Mouse (Mus musculus) CH12.LX (cell line): ENCODE results near the gene Npas3. TPM values are rescaled to one million over a fixed set of nuclear protein-coding genes. Genes with fewer than 3 reads are reported as not detected.
A peak's percentile ranks its signal among the peaks of the same experiment; 100 is the strongest.

Experiments
- DNase-seq: peaks from one replicate; pipeline ENCODE4 v3.0.0-alpha.2; 2013; ENCODE audit errors: extremely low read depth
- H3K27ac ChIP-seq: 2 replicates; pipeline ENCODE4 v1.5.1; 2012; ENCODE audit warnings: low read depth, mild to moderate bottlenecking, control low read depth, moderate library complexity; ENCODE audit not compliant: insufficient read depth
- H3K27me3 ChIP-seq: replicated peaks from 2 replicates; pipeline ENCODE3; 2012; ENCODE audit warnings: inconsistent platforms
- H3K36me3 ChIP-seq, 2 experiments: replicated peaks in 1 of 2; 2 replicates each; pipeline versions ENCODE3 to v1.6.1; 2012; ENCODE audit warnings: inconsistent platforms in 1 of 2, low read length in 1 of 2, mild to moderate bottlenecking in 1 of 2, mixed read lengths in 1 of 2, moderate library complexity in 1 of 2; ENCODE audit not compliant: control insufficient read depth in 1 of 2, insufficient read depth in 1 of 2
- H3K4me1 ChIP-seq, 2 experiments: 2 replicates each; pipeline ENCODE4 v1.6.1; 2012; ENCODE audit warnings: inconsistent platforms in 1 of 2, moderate library complexity in 1 of 2; ENCODE audit not compliant: insufficient read depth in 2 of 2, control insufficient read depth in 1 of 2
- H3K4me2 ChIP-seq: 2 replicates; pipeline ENCODE4 v1.6.1; 2012; ENCODE audit warnings: low read depth, mild to moderate bottlenecking, control low read depth; ENCODE audit not compliant: poor library complexity, insufficient read depth, severe bottlenecking
- H3K4me3 ChIP-seq, 3 experiments: fragments of 150-350 bp in 1 of 3; sonication (generic) in 1 of 3; replicated peaks in 1 of 3; 2 replicates each; pipeline versions ENCODE3 to v1.5.1; 2011 to 2012; ENCODE audit warnings: low read depth in 2 of 3, low read length in 2 of 3, mild to moderate bottlenecking in 2 of 3, moderate library complexity in 2 of 3, control low read depth in 1 of 3, improper control_type of control experiment in 1 of 3, inconsistent platforms in 1 of 3, mixed read lengths in 1 of 3; ENCODE audit not compliant: poor library complexity in 1 of 3
- H3K79me2 ChIP-seq: replicated peaks from 2 replicates; pipeline ENCODE4 v1.6.1; 2012; ENCODE audit warnings: mild to moderate bottlenecking, moderate library complexity; ENCODE audit not compliant: control insufficient read depth, poor library complexity, insufficient read depth, severe bottlenecking; ENCODE audit errors: extremely low read depth
- H3K9ac ChIP-seq: 2 replicates; pipeline ENCODE4 v1.6.1; 2012; ENCODE audit warnings: low read depth, mild to moderate bottlenecking, control low read depth, moderate library complexity; ENCODE audit not compliant: insufficient read depth
- H3K9me3 ChIP-seq: replicated peaks from 2 replicates; pipeline ENCODE3; 2012; ENCODE audit warnings: low read length, inconsistent platforms, mixed read lengths
- E2F4 ChIP-seq: IDR thresholded peaks from 2 replicates; pipeline ENCODE4 v1.6.1; 2011; ENCODE audit warnings: low read depth, low read length, improper control_type of control experiment; ENCODE audit not compliant: insufficient replicate concordance
- ELF1 ChIP-seq: IDR thresholded peaks from 2 replicates; pipeline ENCODE4 v1.6.1; 2014; ENCODE audit warnings: low read depth, mild to moderate bottlenecking, inconsistent platforms, low read length, improper control_type of control experiment
- GABPA ChIP-seq: IDR thresholded peaks from 2 replicates; pipeline ENCODE4 v1.6.1; 2012; ENCODE audit warnings: low read depth, low read length, improper control_type of control experiment, inconsistent platforms; ENCODE audit not compliant: insufficient replicate concordance
- HCFC1 ChIP-seq: IDR thresholded peaks from 2 replicates; pipeline ENCODE4 v1.6.1; 2012; ENCODE audit warnings: low read depth, mild to moderate bottlenecking, inconsistent platforms, low read length, improper control_type of control experiment
- JUN ChIP-seq: IDR thresholded peaks from 2 replicates; pipeline ENCODE4 v1.6.1; 2011; ENCODE audit warnings: low read depth, mild to moderate bottlenecking, low read length, improper control_type of control experiment, moderate library complexity; ENCODE audit not compliant: insufficient read depth
- JUND ChIP-seq: conservative IDR thresholded peaks from 2 replicates; pipeline ENCODE4 v1.6.1; 2011; ENCODE audit warnings: low read depth, low read length, improper control_type of control experiment
- KAT2A ChIP-seq: IDR thresholded peaks from 2 replicates; pipeline ENCODE4 v1.6.1; 2012; ENCODE audit warnings: low read length, improper control_type of control experiment, inconsistent platforms; ENCODE audit not compliant: insufficient replicate concordance
- MAFK ChIP-seq: IDR thresholded peaks from 2 replicates; pipeline ENCODE4 v1.6.1; 2011; ENCODE audit warnings: low read length, improper control_type of control experiment; ENCODE audit not compliant: insufficient replicate concordance
- MAX ChIP-seq: IDR thresholded peaks from 2 replicates; pipeline ENCODE4 v1.6.1; 2011; ENCODE audit warnings: low read length, improper control_type of control experiment
- NELFE ChIP-seq: IDR thresholded peaks from 2 replicates; pipeline ENCODE4 v1.6.1; 2011; ENCODE audit warnings: low read depth, low read length, improper control_type of control experiment
- POLR2A ChIP-seq: IDR thresholded peaks from 2 replicates; pipeline ENCODE4 v1.6.1; 2011; ENCODE audit warnings: low read depth, mild to moderate bottlenecking, improper control_type of control experiment, low read length
- RCOR1 ChIP-seq: conservative IDR thresholded peaks from 2 replicates; pipeline ENCODE4 v1.6.1; 2012; ENCODE audit warnings: low read depth, mild to moderate bottlenecking, inconsistent platforms, low read length, improper control_type of control experiment
- SIN3A ChIP-seq: IDR thresholded peaks from 2 replicates; pipeline ENCODE4 v1.6.1; 2012; ENCODE audit warnings: low read length, improper control_type of control experiment, inconsistent platforms
- TCF12 ChIP-seq: IDR thresholded peaks from 2 replicates; pipeline ENCODE4 v1.6.1; 2014; ENCODE audit warnings: low read depth, mild to moderate bottlenecking, inconsistent platforms, low read length, improper control_type of control experiment
- UBTF ChIP-seq: IDR thresholded peaks from 2 replicates; pipeline ENCODE4 v1.6.1; 2012; ENCODE audit warnings: low read depth, mild to moderate bottlenecking, inconsistent platforms, low read length, improper control_type of control experiment, moderate library complexity
- ZKSCAN1 ChIP-seq: IDR thresholded peaks from 2 replicates; pipeline ENCODE4 v1.6.1; 2012; ENCODE audit warnings: low read depth, inconsistent platforms, low read length, improper control_type of control experiment, borderline replicate concordance
- dilution Hi-C: fragments of 300-500 bp; cut with MboI; formaldehyde crosslinking; loops from 2 replicates; pipeline ENCODE4 v1.14.3; 2020; ENCODE audit warnings: low sequenced_read_pairs; ENCODE audit not compliant: extremely low pct_unique_long_range_greater_than_20kb, extremely low pct_ligation_motif_present
- in situ Hi-C: fragments of 300-500 bp; cut with MboI; formaldehyde crosslinking; loops from 3 replicates; pipeline ENCODE4 v1.14.3; 2019; ENCODE audit warnings: low sequenced_read_pairs, low pct_ligation_motif_present, low pct_unique_long_range_greater_than_20kb, mixed read lengths
- polyA plus RNA-seq: library from polyadenylated mRNA; unstranded; fragments of >175 nt; gene quantifications from 2 replicates; pipeline ENCODE4 v1.2.1, GENCODE M21; 2012; ENCODE audit warnings: low read depth; ENCODE audit not compliant: insufficient read length
- total RNA-seq, 2 experiments: library from RNA; depleted of rRNA; stranded (reverse); fragments of 300-350 nt in 1 of 2; fragments of >200 nt in 1 of 2; gene quantifications; 2 replicates each; pipeline ENCODE4 v1.2.3; 2012 to 2014

Gene Npas3
- total and polyA plus RNA-seq, 3 experiments, result 0.13 TPM; not detected in 1

DNA sequence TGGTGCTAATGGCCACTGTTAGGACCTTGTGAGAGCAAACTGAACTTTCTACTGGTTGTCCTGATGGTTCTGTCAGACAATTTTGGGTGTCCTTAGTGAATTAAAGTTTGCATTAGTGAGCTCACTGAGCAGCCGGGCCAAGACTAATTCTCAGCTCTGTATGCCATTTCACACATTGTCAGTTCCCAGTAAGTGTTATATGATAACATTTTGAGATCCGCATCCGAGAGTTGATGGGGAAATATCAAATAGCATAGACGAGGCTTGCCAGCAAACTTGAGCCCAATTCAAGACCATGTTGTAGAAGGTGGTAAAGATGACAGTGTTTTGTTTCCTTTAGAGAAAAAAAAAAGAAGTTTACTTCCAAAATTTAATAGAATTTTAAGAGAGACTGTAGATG is 445.9 kb downstream of the Npas3 start:
- Histone ChIP-seq H3K36me3 (no peaks in the 10 kb centered on the region), H3K27me3 (no peaks in the 10 kb centered on the region), H3K4me1 (no peaks in the 10 kb centered on the region), H3K9me3 (no peaks in the 10 kb centered on the region), H3K27ac (no peak overlapping the region), H3K4me3 (no peak overlapping the region), H3K79me2 (no peaks in the 10 kb centered on the region), H3K4me2 (no peak overlapping the region), H3K9ac (no peak overlapping the region)
- in situ Hi-C loops, result no loop called here
- TF ChIP-seq KAT2A, result no peak
- TF ChIP-seq ELF1, result no peak
- TF ChIP-seq SIN3A, result no peak
- no peak for TF ChIP-seq MAX
- TF ChIP-seq TCF12, result no peak
- TF ChIP-seq NELFE, result no peak
- no peak for TF ChIP-seq JUN
- TF ChIP-seq RCOR1, result no peak
- TF ChIP-seq E2F4, result no peak
- no peak for DNase-seq
- dilution Hi-C loops, result no loop called here

DNA sequence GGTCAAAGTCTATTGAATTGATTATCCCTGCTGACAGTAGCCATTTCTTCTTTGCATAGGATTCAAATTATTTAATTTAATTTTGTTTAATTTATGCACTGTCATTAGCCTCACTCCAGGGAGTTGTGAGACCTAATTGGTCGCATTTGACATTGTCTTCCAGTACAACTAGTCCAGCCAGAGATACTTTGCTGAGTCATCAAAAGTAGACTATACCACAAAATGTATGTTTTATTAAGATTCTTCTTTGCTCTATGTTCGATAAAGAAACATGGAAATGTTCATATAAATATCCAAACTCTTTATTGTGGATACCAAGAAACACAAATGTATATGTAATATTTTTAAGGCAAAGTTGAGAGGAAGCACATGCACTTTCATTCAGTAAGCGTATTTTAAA is 446.8 kb downstream of the Npas3 start:
- dilution Hi-C loops, result no loop called here
- TF ChIP-seq SIN3A (no peak), HCFC1 (no peak), MAFK (peak; percentile 85), UBTF (no peak), POLR2A (no peak)
- no peaks in the 10 kb centered on the region for H3K9me3 ChIP-seq

DNA sequence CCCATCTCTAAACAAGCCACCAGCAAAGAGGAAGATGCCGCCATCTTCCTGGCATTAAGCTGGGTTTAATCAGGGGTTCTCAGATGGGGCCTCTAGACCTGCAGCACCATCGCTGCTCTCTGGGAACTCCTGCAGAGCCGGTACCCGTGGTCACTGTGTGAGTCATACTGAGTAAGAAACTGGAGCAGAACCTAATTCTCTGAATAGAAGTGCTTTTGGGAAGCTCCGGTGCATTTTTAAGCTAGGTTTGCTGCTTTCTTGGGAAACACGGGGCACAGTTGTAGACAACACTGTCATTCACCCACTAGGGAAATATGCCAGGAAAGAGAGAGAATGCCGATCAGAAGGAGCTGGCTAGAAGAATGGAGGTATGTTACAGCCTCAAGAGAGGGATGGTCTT is 449.2 kb downstream of the Npas3 start:
- Histone ChIP-seq H3K27ac (no peak overlapping the region), H3K9ac (no peak overlapping the region), H3K4me3 (no peak overlapping the region), H3K4me2 (no peak overlapping the region), H3K9me3 (no peaks in the 10 kb centered on the region), H3K27me3 (no peaks in the 10 kb centered on the region), H3K79me2 (no peaks in the 10 kb centered on the region), H3K36me3 (no peaks in the 10 kb centered on the region), H3K4me1 (no peaks in the 10 kb centered on the region)
- in situ Hi-C loops (no loop called here), dilution Hi-C loops (no loop called here)
- DNase-seq, result no peak
- TF ChIP-seq KAT2A (no peak), NELFE (no peak), UBTF (no peak), JUND (no peak), ZKSCAN1 (no peak), GABPA (no peak)

More for the DNA sequence above, 446.8 kb downstream of the Npas3 start:
- no peak overlapping the region for H3K9ac ChIP-seq
- H3K27me3 ChIP-seq, result no peaks in the 10 kb centered on the region
- H3K4me1 ChIP-seq, result no peaks in the 10 kb centered on the region
- no peak overlapping the region for H3K27ac ChIP-seq
- no peaks in the 10 kb centered on the region for H3K79me2 ChIP-seq
- in situ Hi-C loops, result no loop called here
- no peak overlapping the region for H3K4me2 ChIP-seq
- DNase-seq, result no peak
- no peaks in the 10 kb centered on the region for H3K36me3 ChIP-seq
- H3K4me3 ChIP-seq, result no peak overlapping the region
